Mouse (Mus musculus) CD4-positive naive resting alpha-beta T cell, adult 76 days (primary cell): Measurements from ENCODE around the gene Ccn5. TPM values are rescaled to one million over a fixed set of nuclear protein-coding genes. Genes with fewer than 3 reads are reported as not detected.

Experiments
- total RNA-seq: library from RNA; stranded (reverse); gene quantifications from one replicate; pipeline ENCODE4 v1.2.4, GENCODE M21; 2023

Gene Ccn5
- total RNA-seq = not detected

DNA sequence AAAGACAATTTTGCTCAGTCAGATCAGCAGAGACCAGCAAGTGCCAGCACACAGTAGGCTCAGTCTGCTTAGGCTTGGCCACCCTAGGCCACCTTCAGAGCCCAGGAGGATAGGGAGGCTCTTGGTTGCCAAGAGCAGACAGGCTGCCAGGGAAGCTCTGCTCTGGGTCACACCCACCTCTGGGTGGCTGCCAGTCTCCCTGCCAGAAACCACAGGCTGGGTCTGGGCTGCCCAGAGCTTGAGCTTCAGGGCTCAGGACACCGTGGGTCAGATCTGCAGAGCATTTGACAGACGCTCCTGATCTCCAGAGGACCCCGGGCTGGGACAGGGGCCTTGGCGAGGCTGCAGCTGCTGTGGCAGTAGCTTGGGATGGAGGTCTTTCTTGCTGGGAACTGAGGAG lies at the start of gene Ccn5:
TSS of gene Ccn5 (plus strand) at position 255 of the 400 bp plus-strand sequence.

DNA sequence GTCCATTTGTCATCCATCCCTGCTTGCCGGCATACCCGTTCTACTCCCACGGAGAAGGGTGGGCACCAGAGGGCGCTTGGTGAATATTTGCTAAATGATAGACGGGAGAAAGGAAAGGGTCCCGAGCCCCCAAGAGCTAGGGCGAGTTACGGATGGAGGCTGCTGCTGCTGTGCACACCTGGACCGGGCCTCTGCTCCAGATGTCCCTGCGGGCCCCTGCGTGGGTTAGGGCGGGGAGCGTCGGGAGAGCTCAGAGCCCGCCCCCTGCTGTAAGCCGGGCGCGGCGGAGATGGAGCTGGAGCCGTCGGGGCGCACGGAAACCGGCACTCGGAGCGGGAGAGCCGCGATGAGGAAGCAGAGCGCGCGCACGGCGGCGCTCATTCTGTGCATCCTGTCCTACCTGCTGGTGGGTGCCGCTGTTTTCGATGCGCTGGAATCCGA lies 32.8 kb downstream of the Ccn5 start, which contains the start of gene Kcnk15:
TSS of gene Kcnk15 (plus strand) at position 191 of the 441 bp plus-strand sequence.

Other genes with a start within 250 kb of the Ccn5 start
- 70.4 TPM for gene Ttpal, start 218.5 kb upstream of the Ccn5 start, total RNA-seq
- gene Serinc3, start 175.7 kb upstream of the Ccn5 start, total RNA-seq = 603 TPM
- gene Pkig, start 162.5 kb upstream of the Ccn5 start, total RNA-seq = 32.9 TPM
- gene Ada, start 70.6 kb upstream of the Ccn5 start, total RNA-seq = 8.4 TPM
- gene Kcnk15, start 32.8 kb downstream of the Ccn5 start, total RNA-seq = not detected
- gene Rims4, start 97.8 kb downstream of the Ccn5 start, total RNA-seq = not detected
- 109 TPM for gene Ywhab, start 174.1 kb downstream of the Ccn5 start, total RNA-seq
- gene Pabpc1l, start 204.6 kb downstream of the Ccn5 start, total RNA-seq = 5.8 TPM
- 355 TPM for gene Stk4, start 249.5 kb downstream of the Ccn5 start, total RNA-seq